19 mouse cellular contexts compared by ENCODE assay signal in genomic region chr9:88208022-88208421, GRCm38 (mm10).
DNase-seq lines count a peak whose midpoint lies in the region; ATAC-seq and TF ChIP-seq lines count a peak whose summit lies in the region.
"Had no signal": no experiment of that assay in that cellular context is flagged by ENCODE, and none has a peak within 500 bp of the region (broad histone marks: within the 10 kb centered on the region; RNA-seq: fewer than 3 reads in every experiment).

No protein-coding gene starts in this region.

- intact Hi-C loops in heart, adult 2 months (cut with DNase I), result no loop called here

- no peak for DNase-seq in midbrain, embryonic 10.5 days (ENCODE audit: low spot score)
- no peak for DNase-seq in heart, adult 2 months
- DNase-seq: adrenal gland, adult 8-10 months; adrenal gland, postnatal 14 days; adrenal gland, postnatal 25 days; adrenal gland, postnatal 36 days; B cell, adult 2 months; cerebellum, adult 11 months; cerebellum, adult 11-12 months; cerebellum, adult 18-20 months had no signal

- H3K4me2 ChIP-seq in intestine, embryonic 15.5 days (replicated peaks), result no peak overlapping the region
- no peak overlapping the region for H3K4me2 ChIP-seq in intestine, embryonic 16.5 days (ENCODE audit: low read depth, low read length)
- no peak overlapping the region for H3K4me2 ChIP-seq in intestine, postnatal 0 days (replicated peaks; ENCODE audit: low read depth)
- no peak overlapping the region for H3K4me2 ChIP-seq in hindbrain, embryonic 12.5 days (replicated peaks)

- TF ChIP-seq POLR2A in heart, adult 2 months (IDR thresholded peaks at IDR 0.05; ENCODE audit: insufficient read depth, low read depth, low read length), result no peak

- no peaks in the 10 kb centered on the region for H3K36me3 ChIP-seq in intestine, embryonic 15.5 days
- H3K36me3 ChIP-seq in intestine, embryonic 16.5 days (ENCODE audit: control insufficient read depth, insufficient read depth, low read length), result no peaks in the 10 kb centered on the region
- no peaks in the 10 kb centered on the region for H3K36me3 ChIP-seq in intestine, postnatal 0 days (ENCODE audit: control insufficient read depth, insufficient read depth)
- no peaks in the 10 kb centered on the region for H3K36me3 ChIP-seq in midbrain, embryonic 10.5 days
- H3K36me3 ChIP-seq in hindbrain, embryonic 12.5 days, result no peaks in the 10 kb centered on the region
- no peaks in the 10 kb centered on the region for H3K36me3 ChIP-seq in heart, adult 2 months (ENCODE audit: control insufficient read depth, insufficient read depth, low read length)
- H3K36me3 ChIP-seq: G1E had no signal

- no peak for TF ChIP-seq EP300 in heart, adult 2 months (IDR thresholded peaks at IDR 0.05; ENCODE audit: insufficient read depth, low read depth, low read length)

- TF ChIP-seq CTCF in intestine, postnatal 0 days (IDR thresholded peaks at IDR 0.05; ENCODE audit: low read depth), result no peak
- TF ChIP-seq CTCF in heart, adult 2 months (IDR thresholded peaks at IDR 0.05), result no peak

- no peaks in the 10 kb centered on the region for H3K79me2 ChIP-seq in heart, adult 2 months (replicated peaks; ENCODE audit: control insufficient read depth, insufficient read depth, low read length)

- H3K4me3 ChIP-seq in intestine, embryonic 15.5 days (replicated peaks), result no peak overlapping the region
- H3K4me3 ChIP-seq in intestine, embryonic 16.5 days (ENCODE audit: low read length), result no peak overlapping the region
- H3K4me3 ChIP-seq in intestine, postnatal 0 days (ENCODE audit: low read depth, low read length), result no peak overlapping the region
- no peak overlapping the region for H3K4me3 ChIP-seq in midbrain, embryonic 10.5 days
- no peak overlapping the region for H3K4me3 ChIP-seq in hindbrain, embryonic 12.5 days
- H3K4me3 ChIP-seq in heart, adult 2 months, result no peak overlapping the region

- no peaks in the 10 kb centered on the region for H3K9me3 ChIP-seq in intestine, embryonic 15.5 days
- no peaks in the 10 kb centered on the region for H3K9me3 ChIP-seq in intestine, embryonic 16.5 days (ENCODE audit: control insufficient read depth, low read length)
- H3K9me3 ChIP-seq in intestine, postnatal 0 days (ENCODE audit: control insufficient read depth), result no peaks in the 10 kb centered on the region
- H3K9me3 ChIP-seq in midbrain, embryonic 10.5 days (replicated peaks), result no peaks in the 10 kb centered on the region
- H3K9me3 ChIP-seq in hindbrain, embryonic 12.5 days (replicated peaks), result no peaks in the 10 kb centered on the region
- H3K9me3 ChIP-seq: G1E had no signal

- H3K4me1 ChIP-seq in intestine, embryonic 15.5 days (replicated peaks), result no peaks in the 10 kb centered on the region
- H3K4me1 ChIP-seq in intestine, embryonic 16.5 days (ENCODE audit: control insufficient read depth, insufficient read depth, low read length), result no peaks in the 10 kb centered on the region
- H3K4me1 ChIP-seq in intestine, postnatal 0 days (replicated peaks; ENCODE audit: control insufficient read depth, insufficient read depth, low read length), result no peaks in the 10 kb centered on the region
- no peaks in the 10 kb centered on the region for H3K4me1 ChIP-seq in midbrain, embryonic 10.5 days
- no peaks in the 10 kb centered on the region for H3K4me1 ChIP-seq in hindbrain, embryonic 12.5 days
- no peaks in the 10 kb centered on the region for H3K4me1 ChIP-seq in heart, adult 2 months (ENCODE audit: control insufficient read depth, insufficient read depth, low read length)

- ATAC-seq in intestine, embryonic 15.5 days, result peak; percentile 41; the same call in 1 of the 2 replicates
- peak; percentile 74; the same call in 1 of the 2 replicates for ATAC-seq in intestine, embryonic 16.5 days
- peak; percentile 54; the same call in 1 of the 2 replicates for ATAC-seq in intestine, postnatal 0 days
- no peak for ATAC-seq in hindbrain, embryonic 12.5 days (ENCODE audit: low FRiP score)
- ATAC-seq: activated CD4-positive, CD25-positive, alpha-beta regulatory T cell, adult 4 months; CD4-positive, CD25-positive, alpha-beta regulatory T cell, adult 4 months; Patski had no signal

- no peaks in the 10 kb centered on the region for H3K27me3 ChIP-seq in intestine, embryonic 15.5 days (replicated peaks)
- H3K27me3 ChIP-seq in intestine, embryonic 16.5 days (replicated peaks; ENCODE audit: control insufficient read depth, insufficient read depth, low read length), result no peaks in the 10 kb centered on the region
- H3K27me3 ChIP-seq in intestine, postnatal 0 days (replicated peaks; ENCODE audit: control insufficient read depth, insufficient read depth, low read length), result no peaks in the 10 kb centered on the region
- H3K27me3 ChIP-seq in midbrain, embryonic 10.5 days (ENCODE audit: low read depth, poor library complexity, severe bottlenecking), result no peaks in the 10 kb centered on the region
- H3K27me3 ChIP-seq in hindbrain, embryonic 12.5 days, result no peaks in the 10 kb centered on the region
- no peaks in the 10 kb centered on the region for H3K27me3 ChIP-seq in heart, adult 2 months (ENCODE audit: control insufficient read depth, insufficient read depth, low read length)
- H3K27me3 ChIP-seq: CH12.LX, Patski had no signal

- H3K27ac ChIP-seq in intestine, embryonic 15.5 days, result no peak overlapping the region
- no peak overlapping the region for H3K27ac ChIP-seq in intestine, embryonic 16.5 days (ENCODE audit: low read length)
- H3K27ac ChIP-seq in intestine, postnatal 0 days (ENCODE audit: low read depth, low read length), result no peak overlapping the region
- H3K27ac ChIP-seq in midbrain, embryonic 10.5 days (replicated peaks), result no peak overlapping the region
- H3K27ac ChIP-seq in hindbrain, embryonic 12.5 days, result no peak overlapping the region
- H3K27ac ChIP-seq in heart, adult 2 months, result no peak overlapping the region

- no peak overlapping the region for H3K9ac ChIP-seq in intestine, embryonic 15.5 days
- no peak overlapping the region for H3K9ac ChIP-seq in intestine, embryonic 16.5 days (ENCODE audit: low read depth, low read length)
- H3K9ac ChIP-seq in intestine, postnatal 0 days (ENCODE audit: low read depth, low read length), result no peak overlapping the region
- H3K9ac ChIP-seq in hindbrain, embryonic 12.5 days, result no peak overlapping the region
- no peak overlapping the region for H3K9ac ChIP-seq in heart, adult 2 months (ENCODE audit: low read depth, low read length)
